Mouse (Mus musculus) hindbrain, embryonic 13.5 days (tissue): ENCODE measurements around the gene Gm20388. TPM values are rescaled to one million over a fixed set of nuclear protein-coding genes. Genes with fewer than 3 reads are reported as not detected.
"Not testable (repeated sequence)": the region's sequence is repeated elsewhere in the genome, so short reads cannot be mapped to it uniquely, and the experiment has no call there.

Source experiments
- ATAC-seq: fragments of 200-750 bp; cut with Nextera tagmentation; 2 replicates; pipeline ENCODE4 v1.8.0; 2017; ENCODE audit warnings: moderate TSS enrichment; ENCODE audit not compliant: low FRiP score
- H3K27ac ChIP-seq: fragments of 300-500 bp; sonication (generic); 2 replicates; pipeline ENCODE4 v1.5.1; 2015; ENCODE audit warnings: inconsistent platforms, mild to moderate bottlenecking, moderate library complexity
- H3K27me3 ChIP-seq: fragments of 300-500 bp; sonication (generic); 2 replicates; pipeline ENCODE4 v1.6.1; 2015; ENCODE audit warnings: mild to moderate bottlenecking, inconsistent platforms
- H3K36me3 ChIP-seq: fragments of 300-500 bp; sonication (generic); 2 replicates; pipeline ENCODE4 v1.6.1; 2015; ENCODE audit warnings: mild to moderate bottlenecking, inconsistent platforms
- H3K4me1 ChIP-seq: fragments of 300-500 bp; sonication (generic); replicated peaks from 2 replicates; pipeline ENCODE4 v1.6.1; 2015; ENCODE audit warnings: inconsistent platforms
- H3K4me2 ChIP-seq: fragments of 300-500 bp; sonication (generic); 2 replicates; pipeline ENCODE4 v1.6.1; 2015; ENCODE audit warnings: inconsistent platforms, mild to moderate bottlenecking, moderate library complexity
- H3K4me3 ChIP-seq: fragments of 300-500 bp; sonication (generic); 2 replicates; pipeline ENCODE4 v1.5.1; 2015; ENCODE audit warnings: mild to moderate bottlenecking, inconsistent platforms
- H3K9ac ChIP-seq: fragments of 300-500 bp; sonication (generic); 2 replicates; pipeline ENCODE4 v1.6.1; 2015; ENCODE audit warnings: mild to moderate bottlenecking, inconsistent platforms
- H3K9me3 ChIP-seq: fragments of 300-500 bp; sonication (generic); 2 replicates; pipeline ENCODE4 v1.6.1; 2016; ENCODE audit warnings: inconsistent platforms
- WGBS: fragments of 180-500 bp; shearing (Covaris S2); methylation state at CpG from one replicate; pipeline ENCODE4 v1.1.7; 2015; 5-methylcytosine and 5-hydroxymethylcytosine counted together
- polyA plus RNA-seq: library from polyadenylated mRNA; unstranded; fragments of >200 nt; fragmentation: Nextera tagmentation; extraction: Ambion mirVana; gene quantifications from 2 replicates; pipeline ENCODE4 v1.2.1, GENCODE M21; 2015

Gm20388 gene
- polyA plus RNA-seq, 1 experiment from 2014 or later, result 1.9 TPM

- H3K4me1 ChIP-seq, result no peaks in the 10 kb centered on the region; the same call in 1 of the 2 replicates
- no peaks in the 10 kb centered on the region for H3K36me3 ChIP-seq
- no peaks in the 10 kb centered on the region for H3K9me3 ChIP-seq
- 81% methylated on average over 9 of the region's 9 CpGs for WGBS
- no peak for ATAC-seq
- no peaks in the 10 kb centered on the region for H3K27me3 ChIP-seq
- H3K27ac ChIP-seq, result no peak overlapping the region
- no peak overlapping the region for H3K4me2 ChIP-seq
- H3K9ac ChIP-seq, result no peak overlapping the region
- H3K4me3 ChIP-seq, result no peak overlapping the region
These were observed 3283.1 kb downstream of the Gm20388 start for GRCm38 (mm10) chr8:123193771-123194170.

GRCm38 (mm10) chr8:123197016-123197415, 3286.4 kb downstream of the Gm20388 start:
- 79% methylated on average over 5 of the region's 5 CpGs for WGBS
- H3K27ac ChIP-seq, H3K4me2 ChIP-seq, H3K36me3 ChIP-seq, H3K4me3 ChIP-seq, H3K9me3 ChIP-seq, H3K4me1 ChIP-seq, ATAC-seq, H3K27me3 ChIP-seq, H3K9ac ChIP-seq: not testable (repeated sequence)

DNA sequence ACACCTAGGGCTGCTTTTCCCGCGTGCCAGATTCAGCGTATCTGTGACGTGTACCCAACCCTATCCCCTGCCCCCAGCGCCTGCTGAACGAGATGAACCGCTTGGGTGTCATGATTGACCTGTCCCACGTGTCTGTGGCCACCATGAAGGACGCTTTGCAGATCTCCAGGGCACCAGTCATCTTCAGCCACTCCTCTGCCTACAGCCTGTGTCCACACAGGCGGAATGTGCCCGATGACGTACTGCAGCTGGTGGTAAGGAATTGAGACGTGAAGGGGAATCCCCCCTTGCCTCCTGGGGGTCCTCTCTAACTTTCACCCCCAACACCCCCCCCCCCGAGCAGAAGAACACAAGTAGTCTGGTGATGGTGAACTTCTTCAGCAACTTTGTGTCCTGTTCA, 3289.2 kb downstream of the Gm20388 start:
- WGBS, result 75% methylated on average over 14 of the region's 14 CpGs
- no peak overlapping the region for H3K4me3 ChIP-seq

DNA sequence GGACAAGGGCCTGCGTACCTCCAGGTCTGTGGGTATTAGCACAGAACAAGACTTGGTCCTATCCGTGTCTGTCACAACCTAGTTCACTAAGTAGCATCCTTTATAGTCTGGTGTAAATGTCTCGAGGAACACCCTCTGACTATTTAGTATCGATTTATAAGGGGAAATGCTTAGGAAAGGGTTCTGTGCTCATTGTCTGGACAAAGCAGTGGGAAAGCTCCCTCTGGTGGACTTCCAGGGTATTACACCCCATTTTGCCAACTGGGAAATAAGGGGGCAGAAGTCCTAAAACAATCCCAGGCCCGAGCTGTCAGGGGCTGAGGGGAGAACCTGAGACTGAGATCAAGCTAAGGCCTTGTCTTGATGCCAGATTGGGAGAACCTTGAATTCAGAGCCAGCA, 3291.6 kb downstream of the Gm20388 start:
- Histone ChIP-seq H3K9ac (no peak overlapping the region), H3K27me3 (no peaks in the 10 kb centered on the region), H3K4me1 (no peaks in the 10 kb centered on the region), H3K27ac (no peak overlapping the region), H3K4me2 (no peak overlapping the region), H3K36me3 (peaks cover 31% of the 10 kb centered on the region), H3K9me3 (no peaks in the 10 kb centered on the region), H3K4me3 (no peak overlapping the region)
- WGBS, result 25% methylated on average over 5 of the region's 5 CpGs
- ATAC-seq, result no peak

More for the DNA sequence above, 3289.2 kb downstream of the Gm20388 start:
- no peaks in the 10 kb centered on the region for H3K4me1 ChIP-seq
- H3K36me3 ChIP-seq, result peaks cover 11% of the 10 kb centered on the region
- no peaks in the 10 kb centered on the region for H3K9me3 ChIP-seq
- H3K27ac ChIP-seq, result no peak overlapping the region
- H3K4me2 ChIP-seq, result no peak overlapping the region
- H3K27me3 ChIP-seq, result no peaks in the 10 kb centered on the region
- no peak overlapping the region for H3K9ac ChIP-seq
- ATAC-seq, result no peak

- H3K9ac ChIP-seq, result no peak overlapping the region
- no peaks in the 10 kb centered on the region for H3K9me3 ChIP-seq
- H3K36me3 ChIP-seq, result peaks cover 44% of the 10 kb centered on the region
- no peak overlapping the region for H3K4me3 ChIP-seq
- 95% methylated on average over 3 of the region's 3 CpGs for WGBS
- no peaks in the 10 kb centered on the region for H3K4me1 ChIP-seq
- H3K4me2 ChIP-seq, result no peak overlapping the region
- H3K27me3 ChIP-seq, result no peaks in the 10 kb centered on the region
- H3K27ac ChIP-seq, result no peak overlapping the region
- ATAC-seq, result no peak
These were observed 3292.9 kb downstream of the Gm20388 start for GRCm38 (mm10) chr8:123203571-123203970.

DNA sequence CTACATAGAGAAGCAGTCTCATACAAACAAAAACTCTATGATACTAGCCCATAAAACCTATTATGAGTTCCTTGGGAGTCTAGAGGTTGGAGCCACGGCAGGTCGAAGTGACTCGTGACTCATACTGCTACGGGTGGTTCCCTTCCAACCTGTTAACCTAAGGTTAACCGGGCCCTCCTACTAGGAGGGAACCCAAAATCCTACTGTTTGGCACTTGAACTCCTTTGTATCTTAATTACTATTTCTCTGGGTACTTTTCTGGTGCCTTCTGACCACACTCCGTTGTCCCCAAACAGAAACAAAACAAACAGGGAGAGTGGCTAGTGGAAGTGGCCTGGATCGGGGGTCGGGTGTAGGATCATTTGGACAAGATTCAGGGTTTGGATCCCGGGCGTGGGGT, 3301.2 kb downstream of the Gm20388 start:
- Histone ChIP-seq H3K9ac (peak overlapping the region; percentile 99), H3K4me2 (peak overlapping the region; percentile 94), H3K27me3 (no peaks in the 10 kb centered on the region), H3K36me3 (peaks cover 35% of the 10 kb centered on the region), H3K4me1 (peaks cover 26% of the 10 kb centered on the region), H3K27ac (peak overlapping the region; percentile 70), H3K9me3 (no peaks in the 10 kb centered on the region), H3K4me3 (peak overlapping the region; percentile 97)
- ATAC-seq, result no peak
- 52% methylated on average over 10 of the region's 10 CpGs for WGBS

DNA sequence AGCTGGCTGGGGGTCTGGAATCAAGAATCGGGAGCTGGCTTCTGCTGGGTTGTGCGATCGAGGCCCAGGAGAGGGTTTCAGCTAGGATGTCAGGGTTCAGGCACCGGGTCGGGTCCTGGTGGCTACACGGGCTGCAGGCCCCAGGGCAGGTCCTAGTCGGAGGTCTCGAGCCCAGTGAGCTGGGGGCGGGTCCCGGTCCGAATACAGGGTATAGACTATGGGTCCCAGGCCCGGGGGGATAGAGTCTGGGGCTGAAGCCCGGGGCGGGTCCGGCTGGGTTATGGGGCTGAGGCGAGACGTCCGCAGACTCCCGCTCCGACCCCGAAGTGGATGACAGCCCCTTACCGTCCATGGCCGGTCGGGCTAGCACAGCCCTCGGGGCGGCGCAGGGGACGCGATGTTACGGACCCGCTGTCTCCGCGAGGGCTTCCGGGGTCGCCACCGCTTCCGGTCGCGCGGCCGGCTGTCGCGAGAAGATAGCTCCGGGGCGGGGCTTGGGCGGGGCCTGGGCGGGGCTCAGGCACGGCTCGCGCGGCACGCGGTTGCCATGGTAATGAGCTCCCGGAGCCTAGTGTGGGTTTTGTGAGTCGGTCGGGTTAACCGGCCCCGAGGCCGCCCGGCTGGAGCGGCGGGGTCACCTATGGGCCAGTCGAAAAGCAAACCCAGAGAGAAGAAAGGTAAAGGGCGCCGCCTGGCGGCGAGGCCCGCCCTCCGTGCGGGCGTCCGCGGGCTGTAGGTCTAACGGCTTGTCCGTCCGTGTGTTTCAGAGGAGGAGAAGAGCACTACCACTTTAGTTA, 3301.9 kb downstream of the Gm20388 start, which contains the start of the genes Chmp1a and Spata33:
Chmp1a (minus strand) TSS at position 443 of the 797 bp plus-strand sequence.
Spata33 (plus strand) TSS at position 512 of the 797 bp plus-strand sequence.
- H3K27me3 ChIP-seq, result no peaks in the 10 kb centered on the region
- 2% methylated on average over 76 of the region's 76 CpGs for WGBS
- H3K27ac ChIP-seq, result peak within 1 kb of the TSS; percentile 70
- no peaks in the 10 kb centered on the region for H3K9me3 ChIP-seq
- peak within 1 kb of the TSS; percentile 97 for H3K4me3 ChIP-seq
- H3K9ac ChIP-seq, result peak within 1 kb of the TSS; percentile 99
- H3K4me2 ChIP-seq, result peak within 1 kb of the TSS; percentile 94
- peak; percentile 94 for ATAC-seq
- peaks cover 28% of the 10 kb centered on the region for H3K36me3 ChIP-seq
- peaks cover 26% of the 10 kb centered on the region for H3K4me1 ChIP-seq

- 18% methylated on average over 22 of the region's 22 CpGs for whole genome bisulfite sequencing
- Histone ChIP-seq H3K9ac (peak overlapping the region; percentile 99), H3K4me1 (peaks cover 26% of the 10 kb centered on the region), H3K27me3 (no peaks in the 10 kb centered on the region), H3K4me3 (peak overlapping the region; percentile 97), H3K36me3 (peaks cover 21% of the 10 kb centered on the region), H3K27ac (peak overlapping the region; percentile 70), H3K4me2 (peak overlapping the region; percentile 94), H3K9me3 (no peaks in the 10 kb centered on the region)
- ATAC-seq, result peak; percentile 28; the same call in 1 of the 2 replicates
These were observed 3302.6 kb downstream of the Gm20388 start for GRCm38 (mm10) chr8:123213118-123213772.

- no peaks in the 10 kb centered on the region for H3K9me3 ChIP-seq
- peaks cover 26% of the 10 kb centered on the region for H3K4me1 ChIP-seq
- no peaks in the 10 kb centered on the region for H3K27me3 ChIP-seq
- no peak overlapping the region for H3K4me2 ChIP-seq
- no peak overlapping the region for H3K9ac ChIP-seq
- ATAC-seq, result no peak
- H3K36me3 ChIP-seq, result no peaks in the 10 kb centered on the region
- WGBS, result 80% methylated on average over 3 of the region's 3 CpGs
- H3K27ac ChIP-seq, result no peak overlapping the region
- H3K4me3 ChIP-seq, result no peak overlapping the region
These were observed 3304.8 kb downstream of the Gm20388 start for GRCm38 (mm10) chr8:123215430-123215829.

DNA sequence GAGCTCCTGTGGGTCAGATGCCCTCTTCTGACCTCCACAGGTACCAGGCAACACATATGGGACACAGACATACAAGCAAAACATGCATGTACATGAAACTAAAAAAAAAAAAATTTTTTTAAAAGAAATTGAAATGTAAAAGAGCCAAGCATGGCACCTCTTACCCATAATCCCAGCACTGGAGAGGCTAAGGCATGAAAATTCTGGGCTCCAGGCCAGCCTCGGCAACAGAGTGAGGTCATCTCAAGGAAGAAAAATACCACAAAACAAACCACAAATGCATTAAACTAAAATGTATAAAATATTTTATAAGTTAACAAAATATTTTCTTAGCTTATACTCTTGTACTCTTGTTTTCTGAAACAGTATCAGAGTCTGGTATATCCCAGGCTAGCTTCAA, 3310.3 kb downstream of the Gm20388 start:
- no peak overlapping the region for H3K4me3 ChIP-seq
- no peaks in the 10 kb centered on the region for H3K9me3 ChIP-seq
- no peaks in the 10 kb centered on the region for H3K36me3 ChIP-seq
- 93% methylated on average over 1 of the region's 1 CpGs for WGBS
- H3K27ac ChIP-seq, result no peak overlapping the region
- H3K9ac ChIP-seq, result no peak overlapping the region
- peaks cover 17% of the 10 kb centered on the region for H3K4me1 ChIP-seq
- no peaks in the 10 kb centered on the region for H3K27me3 ChIP-seq
- no peak overlapping the region for H3K4me2 ChIP-seq
- ATAC-seq, result no peak

DNA sequence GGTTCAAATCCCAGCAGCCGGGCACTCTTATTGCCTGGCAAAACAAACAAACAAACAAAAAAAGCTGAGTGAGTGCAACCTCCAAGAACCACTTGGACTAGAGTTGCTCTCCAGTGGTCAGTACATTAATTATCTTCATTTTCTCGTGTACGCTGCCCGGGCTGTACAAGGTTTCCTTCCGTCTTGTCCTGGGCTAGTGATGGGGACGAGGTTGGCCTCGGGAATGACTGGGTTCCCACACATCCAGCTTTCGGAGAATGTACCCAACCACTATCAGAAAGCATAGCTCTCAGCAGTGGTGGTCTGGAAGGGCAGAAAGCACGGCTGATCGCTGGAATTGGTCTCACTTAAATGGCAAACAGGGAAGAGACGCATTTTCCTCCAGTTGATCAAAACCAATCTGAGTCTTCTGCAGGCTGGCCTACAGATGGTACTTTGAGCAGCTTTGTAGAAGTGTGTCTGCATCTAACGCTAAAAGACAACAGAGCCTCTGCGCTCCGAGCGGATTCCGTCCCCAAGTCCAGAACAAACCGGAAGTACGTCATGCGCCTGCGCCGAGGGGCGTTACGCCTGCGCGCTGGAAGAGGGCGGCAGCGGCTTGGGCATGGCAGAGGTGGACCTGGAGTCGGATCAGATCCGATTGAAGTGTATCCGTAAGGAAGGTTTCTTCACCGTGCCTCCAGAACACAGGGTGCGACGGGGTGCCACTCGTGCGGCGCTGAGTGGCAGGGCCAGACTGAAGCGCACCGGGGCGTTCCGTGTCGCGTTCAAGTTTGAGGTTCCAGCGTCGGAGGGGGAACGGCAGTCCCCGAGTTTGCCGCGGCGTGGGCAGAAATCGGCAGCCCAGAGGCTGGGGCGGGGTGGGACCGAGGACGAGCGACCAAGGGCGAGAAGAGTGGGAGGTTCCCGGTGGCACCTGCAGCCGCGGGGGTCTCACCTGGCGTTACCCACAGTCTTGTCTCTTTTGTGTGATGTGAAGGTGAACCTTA, 3313.9 kb downstream of the Gm20388 start, which contains the start of gene Cdk10:
Cdk10 (plus strand) TSS at position 565 of the 989 bp plus-strand sequence.
- Histone ChIP-seq H3K27ac (peak within 1 kb of the TSS; percentile 91), H3K4me3 (peak within 1 kb of the TSS; percentile 86), H3K4me1 (peaks cover 19% of the 10 kb centered on the region), H3K36me3 (peaks cover 31% of the 10 kb centered on the region), H3K27me3 (no peaks in the 10 kb centered on the region), H3K9me3 (no peaks in the 10 kb centered on the region), H3K4me2 (peak within 1 kb of the TSS; percentile 93), H3K9ac (peak within 1 kb of the TSS; percentile 95)
- 3% methylated on average over 59 of the region's 59 CpGs for WGBS
- ATAC-seq, result peak; percentile 90
